Mouse (Mus musculus): ENCODE results near the gene Vmn1r101. TPM values are rescaled to one million over a fixed set of nuclear protein-coding genes. Genes with fewer than 3 reads are reported as not detected.
"Not testable (repeated sequence)": the region's sequence is repeated elsewhere in the genome, so short reads cannot be mapped to it uniquely, and the experiment has no call there.

Gene Vmn1r101
- not detected in 2 replicates for polyA plus RNA-seq (2015; fragmentation: Nextera tagmentation; extraction: Ambion mirVana)

- H3K4me2 ChIP-seq, H3K27me3 ChIP-seq, H3K9me3 ChIP-seq: not testable (repeated sequence)
Measured at GRCm38 (mm10) chr7:20442493-20442892, at the start of gene Vmn1r101. Gene Vmn1r101, minus strand, starts transcription at chr7:20442593.

GRCm38 (mm10) chr7:20474825-20475224 lies 32.4 kb upstream of the Vmn1r101 start, which contains the start of gene Gm10670:
Gene Gm10670, minus strand, starts transcription at chr7:20474925.
- H3K27ac ChIP-seq; H3K36me3 ChIP-seq; H3K9ac ChIP-seq; H3K27me3 ChIP-seq; H3K9me3 ChIP-seq; H3K4me1 ChIP-seq; H3K4me2 ChIP-seq; H3K4me3 ChIP-seq; ATAC-seq (ENCODE audit: borderline replicate concordance, extremely low read depth, low FRiP score, low TSS enrichment): not testable (repeated sequence)
- WGBS = no CpG with 5 or more reads among the region's 5 CpGs

More at GRCm38 (mm10) chr7:20442493-20442892, at the start of gene Vmn1r101:
- H3K4me3 ChIP-seq; H3K4me1 ChIP-seq; H3K9ac ChIP-seq; H3K27ac ChIP-seq; H3K36me3 ChIP-seq; ATAC-seq (ENCODE audit: borderline replicate concordance, extremely low read depth, low FRiP score, low TSS enrichment): not testable (repeated sequence)
- no CpG with 5 or more reads among the region's 2 CpGs for WGBS

DNA sequence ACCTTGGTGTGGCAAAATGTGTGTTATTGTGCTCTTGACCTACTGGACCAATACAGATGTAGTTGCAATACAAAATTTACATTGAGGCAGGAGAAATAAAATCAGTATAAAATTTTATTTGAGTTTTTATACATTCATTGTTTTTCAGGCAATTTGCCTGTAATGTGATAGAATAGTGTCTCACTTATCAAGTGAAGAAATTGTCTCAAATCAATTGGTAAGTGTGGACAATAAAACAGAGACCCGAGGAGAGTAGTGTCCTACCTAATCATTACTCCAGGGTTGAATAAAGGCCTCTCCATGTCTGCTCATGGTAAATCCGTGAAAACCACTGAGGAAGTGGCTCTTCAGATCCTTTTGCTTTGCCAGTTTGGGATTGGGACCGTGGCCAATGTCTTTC lies 24.8 kb downstream of the Vmn1r101 start, which contains the start of gene Vmn1r100:
Vmn1r100 (plus strand) TSS at position 301 of the 400 bp plus-strand sequence.
- H3K4me2 ChIP-seq; H3K9ac ChIP-seq; H3K4me3 ChIP-seq; H3K27me3 ChIP-seq; H3K27ac ChIP-seq; ATAC-seq (ENCODE audit: borderline replicate concordance, extremely low read depth, low FRiP score, low TSS enrichment); H3K4me1 ChIP-seq; H3K9me3 ChIP-seq; H3K36me3 ChIP-seq: not testable (repeated sequence)
- no CpG with 5 or more reads among the region's 3 CpGs for WGBS

Other genes with a start within 250 kb of the Vmn1r101 start
- not detected in 2 replicates for gene Vmn1r95, start 248.9 kb downstream of the Vmn1r101 start, polyA plus RNA-seq (2015; fragmentation: Nextera tagmentation; extraction: Ambion mirVana)
- gene Gm6164, start 237.0 kb downstream of the Vmn1r101 start, polyA plus RNA-seq (2015; fragmentation: Nextera tagmentation; extraction: Ambion mirVana) = not detected in 2 replicates
- gene Gm4498, start 208.8 kb downstream of the Vmn1r101 start, polyA plus RNA-seq (2015; fragmentation: Nextera tagmentation; extraction: Ambion mirVana) = not detected in 2 replicates
- not detected in 2 replicates for gene Gm5890, start 179.8 kb downstream of the Vmn1r101 start, polyA plus RNA-seq (2015; fragmentation: Nextera tagmentation; extraction: Ambion mirVana)
- not detected in 2 replicates for gene Gm4133, start 108.5 kb downstream of the Vmn1r101 start, polyA plus RNA-seq (2015; fragmentation: Nextera tagmentation; extraction: Ambion mirVana)
- gene Gm5728, start 67.2 kb downstream of the Vmn1r101 start, polyA plus RNA-seq (2015; fragmentation: Nextera tagmentation; extraction: Ambion mirVana) = not detected in 2 replicates
- not detected in 2 replicates for gene Vmn1r100, start 24.7 kb downstream of the Vmn1r101 start, polyA plus RNA-seq (2015; fragmentation: Nextera tagmentation; extraction: Ambion mirVana)
- not detected in 2 replicates for gene Gm10670, start 32.3 kb upstream of the Vmn1r101 start, polyA plus RNA-seq (2015; fragmentation: Nextera tagmentation; extraction: Ambion mirVana)
- gene Vmn1r103, start 67.9 kb upstream of the Vmn1r101 start, polyA plus RNA-seq (2015; fragmentation: Nextera tagmentation; extraction: Ambion mirVana) = not detected in 2 replicates
- not detected in 2 replicates for gene Vmn1r104, start 91.2 kb upstream of the Vmn1r101 start, polyA plus RNA-seq (2015; fragmentation: Nextera tagmentation; extraction: Ambion mirVana)
- not detected in 2 replicates for gene Gm5726, start 103.2 kb upstream of the Vmn1r101 start, polyA plus RNA-seq (2015; fragmentation: Nextera tagmentation; extraction: Ambion mirVana)
- not detected in 2 replicates for gene Gm4141, start 133.6 kb upstream of the Vmn1r101 start, polyA plus RNA-seq (2015; fragmentation: Nextera tagmentation; extraction: Ambion mirVana)
- not detected in 2 replicates for gene Gm4513, start 156.4 kb upstream of the Vmn1r101 start, polyA plus RNA-seq (2015; fragmentation: Nextera tagmentation; extraction: Ambion mirVana)
- not detected in 2 replicates for gene Vmn1r107, start 226.3 kb upstream of the Vmn1r101 start, polyA plus RNA-seq (2015; fragmentation: Nextera tagmentation; extraction: Ambion mirVana)

Measured in lung, embryonic 15.5 days (tissue).